Mouse (Mus musculus) right cerebral cortex, postnatal 36 days (tissue): Measurements from ENCODE around the gene Cbx8.

Experiments used
- DNase-seq, 2 experiments: peaks; one replicate each; pipeline ENCODE4 v3.0.0; 2022; ENCODE audit warnings: low spot score in 2 of 2, mixed read lengths in 1 of 2

The Cbx8 gene

DNA sequence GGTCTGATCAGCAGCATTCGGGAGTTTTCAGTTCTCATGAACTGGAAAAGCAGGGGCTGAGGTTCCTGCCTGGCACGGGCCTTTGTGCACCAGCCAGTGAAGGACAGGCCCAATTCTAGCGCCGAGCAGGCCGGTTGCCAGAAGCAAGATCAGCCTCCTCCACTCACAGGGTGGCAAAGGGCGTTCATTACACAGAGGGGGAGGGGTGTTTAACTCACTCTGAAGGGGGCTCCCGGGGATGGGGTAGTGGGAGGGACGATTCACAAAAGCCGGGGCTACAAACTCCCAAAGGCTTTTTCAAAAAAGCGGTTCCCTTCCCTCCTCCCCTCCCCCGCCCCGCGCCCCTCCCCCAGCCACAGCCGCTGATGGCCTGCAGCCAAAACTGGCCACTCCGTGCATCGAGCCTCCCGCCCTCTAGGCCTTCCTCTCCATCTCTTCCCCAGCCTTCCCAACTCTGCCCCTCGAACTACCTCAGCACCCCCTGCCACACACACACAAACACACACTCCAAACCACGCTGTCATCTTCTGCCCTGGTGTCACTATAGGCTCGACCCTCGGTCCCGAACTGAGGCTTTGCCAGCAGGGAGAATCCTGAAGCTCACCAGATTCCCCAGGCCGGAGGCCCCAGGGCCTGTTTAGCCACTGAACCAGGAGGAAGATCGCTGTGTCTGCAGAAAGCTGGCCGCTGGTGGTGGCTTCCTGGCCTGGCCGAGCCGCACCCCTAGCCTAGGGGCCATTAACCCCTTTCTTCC lies 38.1 kb upstream of the Cbx8 start:
- no peak for DNase-seq

DNA sequence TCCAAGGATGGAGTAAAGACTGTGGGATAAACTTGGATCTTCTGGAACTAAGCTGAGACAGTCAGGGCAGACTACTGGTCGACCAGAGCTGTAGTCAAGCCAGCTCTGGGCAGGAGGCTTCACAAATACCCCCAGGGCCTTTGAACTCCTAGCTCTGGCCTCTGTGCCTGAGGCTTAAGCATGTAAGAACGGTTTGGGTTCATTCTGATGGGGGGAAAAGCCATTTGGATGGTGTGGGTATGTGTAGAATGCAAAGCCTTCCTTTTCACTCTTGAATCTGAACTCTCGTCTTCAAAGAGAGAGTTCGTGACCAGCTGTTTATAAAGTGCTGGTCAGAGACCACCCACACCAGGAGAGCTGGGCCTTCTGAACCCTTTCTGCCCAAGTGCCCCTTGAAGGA lies 37.0 kb upstream of the Cbx8 start:
- DNase-seq, result no peak

DNA sequence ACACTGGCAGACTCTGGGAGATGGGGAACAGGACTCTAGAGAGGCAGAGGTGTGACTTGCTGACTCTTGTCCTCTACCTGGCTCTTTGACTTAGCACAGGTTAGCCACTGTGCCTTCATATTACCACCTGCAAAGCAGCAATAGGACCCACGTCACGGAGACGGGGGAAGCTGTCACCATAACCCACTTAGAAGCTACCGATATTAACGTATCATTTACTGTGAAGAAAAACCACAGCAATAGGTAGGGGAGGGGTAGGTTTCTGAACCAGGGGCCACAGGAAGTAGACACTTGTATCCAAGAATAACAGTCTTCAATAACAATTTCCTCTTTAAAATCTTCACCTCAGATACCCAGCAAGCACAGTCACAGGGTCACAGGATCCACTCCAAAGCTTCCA lies 35.0 kb upstream of the Cbx8 start:
- no peak for DNase-seq

DNA sequence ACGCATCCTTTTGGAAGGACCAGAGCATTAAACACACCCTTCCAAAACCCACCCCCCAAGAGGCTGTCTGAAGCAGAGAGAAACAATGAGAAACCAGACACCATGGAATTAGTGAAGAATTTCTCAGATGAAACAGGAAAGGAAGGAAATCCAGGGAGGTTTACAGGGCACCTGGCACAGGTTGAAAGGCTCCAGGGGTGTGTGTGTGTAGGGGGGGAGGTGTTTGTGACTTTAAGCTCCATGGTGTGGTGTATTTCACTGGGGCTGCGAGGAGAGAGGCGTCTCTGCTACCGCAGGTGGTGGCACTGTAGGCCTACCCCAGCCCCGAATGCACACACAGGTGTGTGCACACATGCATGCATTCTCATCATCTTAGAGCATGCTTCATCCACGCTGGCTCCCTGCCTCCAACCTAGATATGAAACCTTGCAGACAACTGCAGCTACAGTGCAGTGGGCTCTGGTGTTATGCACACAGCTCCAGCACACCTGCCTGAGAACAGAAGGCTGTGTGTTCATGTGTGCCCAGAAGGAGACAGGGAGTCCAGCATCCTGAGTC lies 33.2 kb upstream of the Cbx8 start:
- DNase-seq, result no peak

DNA sequence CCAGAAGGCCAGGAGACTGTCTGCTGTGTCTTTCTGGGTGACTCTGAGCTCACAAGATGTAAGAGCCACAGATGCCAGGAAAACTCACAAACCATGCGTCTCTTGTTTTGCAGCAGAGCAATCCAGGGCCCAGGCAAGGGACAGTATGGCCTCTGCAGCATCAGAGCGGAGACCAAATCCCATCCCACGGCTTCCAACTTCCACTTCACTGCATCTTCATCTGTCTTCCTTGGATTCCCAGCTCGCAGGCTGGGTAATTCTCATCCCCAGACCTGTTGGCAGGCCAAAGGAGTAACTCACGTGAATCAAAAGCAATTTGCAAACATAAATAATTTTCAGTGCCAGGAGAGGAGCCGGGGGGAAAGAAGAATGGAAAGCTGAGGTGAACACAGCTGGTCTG lies 32.2 kb upstream of the Cbx8 start:
- DNase-seq, result no peak

DNA sequence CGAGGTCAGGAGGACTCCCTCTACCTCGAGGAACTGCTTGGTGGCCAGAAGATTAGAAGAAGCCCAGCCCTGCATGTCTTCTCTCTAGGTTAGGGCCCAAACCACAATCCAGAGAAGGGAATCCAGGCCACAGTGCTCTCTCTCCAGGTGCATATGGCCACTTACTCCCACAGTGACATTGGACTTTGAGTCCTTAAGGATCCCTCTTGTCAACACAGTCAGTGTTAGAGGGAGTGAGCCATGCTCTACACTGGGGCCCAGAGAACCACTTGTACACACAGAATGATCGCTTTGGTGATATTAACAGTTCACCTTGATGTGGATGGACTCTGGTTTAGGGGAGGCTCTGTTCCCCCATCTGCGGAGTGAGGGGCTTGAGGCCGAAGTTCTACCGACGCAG lies 31.5 kb upstream of the Cbx8 start:
- no peak for DNase-seq

DNA sequence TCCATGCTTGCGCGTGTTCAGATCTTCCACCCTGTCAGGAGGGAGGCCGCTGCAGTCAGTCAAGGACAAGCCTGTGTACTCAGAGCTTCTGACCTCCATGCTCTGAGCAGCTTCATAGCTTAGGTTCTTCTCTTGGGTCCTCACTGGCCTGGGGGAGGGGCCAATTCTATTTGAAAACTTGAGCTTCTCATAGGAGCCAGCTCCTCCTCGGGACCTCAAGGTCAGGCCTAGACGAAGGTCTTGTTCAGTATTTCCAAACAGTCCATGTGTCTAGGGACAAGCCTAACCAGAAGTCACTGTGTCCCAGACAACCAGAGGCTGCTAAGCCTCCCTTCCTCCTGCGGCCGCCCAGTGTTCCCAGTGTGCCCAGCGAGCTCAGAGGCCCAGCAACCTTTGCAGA lies 26.1 kb upstream of the Cbx8 start:
- no peak for DNase-seq

DNA sequence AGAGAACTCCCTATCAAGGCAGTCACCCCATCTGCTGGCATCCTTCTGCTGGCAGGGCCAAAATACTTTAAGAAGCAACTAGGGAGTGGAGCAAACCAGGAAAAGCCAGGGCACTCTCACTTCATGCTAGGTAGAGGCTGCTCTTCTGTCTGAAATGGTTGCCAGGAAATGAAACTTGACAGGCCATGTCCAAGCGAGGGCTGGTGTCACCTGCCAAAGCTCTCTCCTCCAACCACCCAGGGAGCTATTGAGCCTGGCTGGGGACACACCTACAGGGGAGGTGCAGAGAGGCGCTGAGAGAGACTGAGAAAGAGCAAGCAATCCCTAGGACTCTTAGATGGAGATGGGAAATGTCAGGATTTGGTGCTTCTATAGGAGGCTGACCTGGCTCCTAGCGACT lies 18.5 kb upstream of the Cbx8 start:
- DNase-seq, result no peak

DNA sequence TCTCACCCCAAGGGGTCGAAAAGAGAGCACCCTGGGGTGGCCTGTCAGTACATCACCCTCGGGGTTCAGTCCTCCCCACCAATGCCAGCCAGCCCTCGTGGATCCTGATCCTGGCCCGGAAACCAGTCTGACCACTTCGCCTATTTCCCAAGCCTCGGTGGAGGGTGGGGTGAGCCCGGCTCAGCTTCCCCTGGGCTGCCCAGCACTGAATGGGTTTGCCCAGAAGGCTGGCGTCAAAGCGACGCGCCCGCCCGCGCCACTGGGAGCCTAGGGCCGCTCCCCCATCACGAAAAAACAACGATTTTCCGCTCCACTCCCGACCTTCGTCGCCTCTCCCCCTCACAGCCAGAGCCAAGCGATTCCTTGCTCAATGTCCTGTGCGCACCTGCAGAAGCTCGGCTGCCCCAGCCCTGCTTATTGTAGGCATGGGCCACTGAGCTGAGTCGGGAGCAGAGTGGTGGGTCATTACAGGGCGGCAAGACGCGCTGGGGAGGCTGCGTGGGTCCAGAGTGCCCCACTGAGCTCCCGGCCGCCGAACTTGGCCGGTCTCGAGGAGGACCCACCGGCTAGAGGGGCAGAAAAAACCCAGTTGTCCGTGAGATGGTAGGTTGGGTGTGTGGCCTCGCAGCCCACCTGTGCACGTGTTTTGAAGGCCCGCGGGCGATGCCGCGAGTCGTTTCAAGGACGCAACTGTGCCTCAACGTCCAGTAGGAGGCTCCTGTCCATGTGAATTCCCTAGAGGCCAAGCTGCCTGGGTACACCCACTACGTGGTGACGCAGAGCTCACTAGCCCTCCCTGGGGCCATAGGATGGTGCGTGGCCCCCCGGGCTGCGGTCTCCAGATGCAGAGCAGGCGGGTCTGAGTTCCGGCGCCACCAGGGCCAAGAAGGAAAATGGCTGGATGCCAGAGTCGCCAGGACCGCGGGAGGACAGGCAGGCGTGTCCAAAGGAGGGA lies 17.5 kb upstream of the Cbx8 start:
- no peak for DNase-seq

DNA sequence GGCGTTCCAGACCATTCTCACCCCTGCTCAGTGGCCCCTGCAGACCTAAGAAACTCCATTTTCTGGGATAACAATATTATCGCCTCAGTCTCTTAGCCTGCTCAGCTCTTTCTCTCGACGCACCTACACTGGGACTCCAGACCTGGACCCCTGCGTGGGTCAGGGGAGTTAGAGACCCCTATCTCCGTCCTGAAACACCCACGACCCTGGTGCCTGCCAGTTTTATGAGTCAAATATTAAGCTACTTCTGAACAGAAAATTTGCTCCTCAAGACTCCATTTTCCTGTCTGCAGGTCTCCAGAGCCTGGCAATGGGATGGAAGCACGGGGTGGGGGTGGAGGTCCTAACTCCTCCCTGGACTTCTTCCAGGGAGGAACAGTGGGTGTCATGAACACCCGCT lies 16.5 kb upstream of the Cbx8 start:
- DNase-seq, result no peak

DNA sequence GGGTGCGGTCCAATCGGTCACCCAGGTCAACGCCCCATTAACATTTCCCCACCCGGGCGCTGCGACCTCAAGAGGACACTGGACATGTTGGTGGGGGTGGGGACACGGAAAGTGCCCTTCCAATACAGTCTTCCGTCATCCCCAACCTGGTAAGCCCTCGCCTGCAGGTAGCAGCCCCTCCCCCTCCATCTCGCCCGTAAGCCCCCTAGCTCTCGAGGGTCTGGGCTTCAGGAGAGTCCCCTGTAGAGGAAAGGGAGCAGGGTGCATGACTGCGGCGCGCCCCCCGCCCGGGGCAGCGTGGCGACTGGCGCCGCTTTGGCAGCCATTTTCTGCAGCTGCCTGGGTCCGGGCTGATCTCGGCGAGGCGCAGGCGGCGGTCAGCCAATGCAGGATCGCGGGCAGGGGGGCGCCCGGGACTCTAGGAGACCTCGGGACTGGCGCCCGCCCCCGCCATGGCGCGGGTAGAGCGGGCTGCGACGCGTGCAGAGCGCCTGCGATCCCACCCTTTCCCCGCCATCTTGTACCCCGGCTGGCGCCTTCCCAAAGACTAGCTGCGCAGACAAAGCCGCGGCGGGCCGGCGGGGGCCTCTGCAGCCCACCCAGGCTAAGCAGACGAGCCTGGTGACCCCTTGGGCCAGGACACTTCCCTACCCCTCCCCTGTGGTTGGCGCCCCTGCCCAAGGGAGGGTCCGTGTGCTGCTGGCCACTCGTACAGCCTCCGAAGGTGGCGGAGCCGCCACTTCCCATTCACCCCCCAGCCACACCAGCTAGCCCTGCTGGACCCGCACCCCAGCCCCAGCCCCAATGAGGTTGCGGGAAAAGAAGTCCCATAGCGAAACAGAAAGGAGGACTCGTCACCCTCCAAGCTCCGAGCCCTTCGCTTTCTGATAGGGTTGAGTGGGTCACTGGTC lies 15.8 kb upstream of the Cbx8 start:
- DNase-seq, result no peak

DNA sequence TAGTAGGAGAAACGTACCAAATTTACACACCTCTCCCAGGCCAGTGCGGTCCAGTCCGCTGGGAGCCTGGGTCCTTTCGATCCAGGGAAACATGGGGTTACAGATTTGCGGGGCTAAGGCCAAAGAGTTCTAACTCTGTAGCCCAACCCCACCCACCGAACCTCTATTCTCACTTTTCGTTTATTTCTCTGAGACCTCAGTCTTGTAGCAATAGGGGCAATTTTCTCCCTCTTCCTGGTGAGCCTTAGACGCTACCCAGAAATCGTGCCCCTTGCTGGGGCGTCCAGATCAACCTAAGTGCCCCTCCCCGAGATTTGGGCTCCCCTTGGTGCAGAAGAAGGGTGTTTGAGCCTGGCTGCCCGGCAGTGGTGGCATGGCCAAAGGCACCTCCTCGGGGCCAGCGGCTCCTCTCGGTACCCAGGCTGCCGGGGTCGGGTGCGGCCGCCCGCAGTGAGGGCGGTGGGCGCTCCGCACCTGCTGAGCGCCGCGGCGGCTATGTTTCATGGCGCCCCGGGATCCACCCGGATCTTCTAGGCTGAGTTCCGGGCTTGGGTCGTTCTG lies 14.9 kb upstream of the Cbx8 start:
- DNase-seq, result no peak

DNA sequence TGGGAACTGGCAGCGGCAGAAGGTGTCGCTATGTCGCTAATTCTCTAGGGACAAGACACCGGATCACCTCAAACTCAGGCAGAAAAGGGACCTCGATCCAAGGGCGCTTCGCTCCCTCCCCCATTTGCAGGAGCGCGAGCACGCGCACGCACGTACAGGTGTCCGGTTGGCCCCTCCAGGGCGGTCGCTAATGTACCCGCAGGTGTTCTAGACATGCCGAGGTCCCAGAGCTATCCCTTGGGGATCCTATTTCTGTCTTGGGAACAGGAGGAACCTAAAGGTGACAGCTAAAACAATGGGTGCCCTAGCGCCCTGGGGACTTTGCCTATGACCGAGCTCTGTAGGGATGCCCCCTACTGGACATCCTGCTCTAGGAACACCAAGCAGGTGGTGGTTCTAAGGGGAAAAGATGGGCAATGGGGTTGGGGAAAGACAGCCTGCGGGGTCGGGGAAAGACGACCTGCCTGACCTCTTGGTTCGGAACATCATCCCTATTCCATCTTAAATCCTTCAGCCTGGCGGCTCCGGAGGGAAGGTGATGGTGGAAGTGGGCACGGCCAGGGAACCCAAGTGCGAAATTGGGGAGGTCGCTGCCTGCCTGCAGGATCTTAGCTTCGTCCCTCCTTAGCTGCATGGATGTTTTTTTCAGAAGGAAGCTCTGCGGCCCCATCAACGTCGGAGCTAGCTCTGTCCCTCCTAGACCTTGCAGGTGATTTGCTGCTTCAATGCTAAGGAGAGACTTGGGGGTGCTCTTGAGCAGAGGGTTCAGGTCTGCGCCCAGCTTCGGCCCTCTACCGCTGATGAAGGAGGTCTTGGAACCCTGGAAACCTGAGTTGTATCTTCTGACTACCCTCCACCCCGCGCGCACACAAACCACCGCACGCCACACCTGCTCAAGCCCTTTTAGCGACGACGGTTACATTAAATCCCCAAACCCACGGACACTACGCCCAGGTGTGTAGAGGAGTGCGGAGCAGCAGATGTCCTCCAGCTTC lies 13.9 kb upstream of the Cbx8 start:
- no peak for DNase-seq

DNA sequence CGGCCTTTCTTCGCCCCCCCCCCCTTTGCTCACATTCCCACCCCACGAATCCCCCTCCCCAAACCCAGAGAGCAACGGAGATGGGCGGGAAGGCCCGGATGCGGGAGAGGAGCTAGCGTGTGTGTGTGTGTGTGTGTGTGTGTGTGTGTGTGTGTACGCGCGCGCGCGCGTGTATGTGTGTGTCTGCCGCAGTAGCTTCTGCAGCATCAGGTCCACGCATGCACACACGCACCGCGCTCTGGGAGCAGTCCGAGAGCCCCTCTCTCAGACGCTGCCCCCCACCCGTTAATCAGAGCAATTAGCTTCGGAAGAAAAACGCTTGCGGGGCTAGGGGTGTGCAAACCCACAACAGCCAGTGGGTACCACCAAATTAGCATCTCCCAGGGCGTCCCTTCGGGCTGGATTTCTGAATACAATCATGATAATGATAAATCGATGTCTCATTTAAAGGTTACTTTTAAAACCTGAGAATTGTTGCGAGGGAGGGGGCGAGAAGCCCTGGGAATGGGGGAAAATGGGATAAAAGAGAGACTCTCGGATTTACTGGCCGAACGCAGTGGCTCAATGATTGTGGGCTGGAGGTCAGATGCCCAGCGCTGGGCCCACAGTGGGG lies 13.1 kb upstream of the Cbx8 start:
- no peak for DNase-seq

DNA sequence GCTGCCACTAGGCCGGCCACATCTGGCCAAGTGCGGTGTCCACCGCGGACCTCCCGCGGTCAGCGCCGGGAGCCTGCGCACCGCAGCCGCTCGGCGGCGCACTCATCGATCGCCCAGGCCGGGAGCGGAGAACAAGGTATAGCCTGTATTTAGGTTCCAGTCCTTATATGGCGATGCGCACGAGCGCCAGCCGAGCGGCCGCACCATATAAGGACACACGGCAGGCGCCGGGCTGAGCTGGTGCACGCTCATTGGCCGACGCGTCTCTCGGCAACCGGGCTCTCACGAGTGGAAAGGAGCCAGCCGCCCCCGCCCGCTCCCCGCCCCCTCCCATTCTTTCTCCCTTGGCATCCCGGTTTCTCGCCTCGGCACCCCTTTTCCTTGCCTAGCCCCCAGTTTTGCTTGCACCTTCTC lies 12.5 kb upstream of the Cbx8 start:
- peak; percentile 87 to 91 for DNase-seq

DNA sequence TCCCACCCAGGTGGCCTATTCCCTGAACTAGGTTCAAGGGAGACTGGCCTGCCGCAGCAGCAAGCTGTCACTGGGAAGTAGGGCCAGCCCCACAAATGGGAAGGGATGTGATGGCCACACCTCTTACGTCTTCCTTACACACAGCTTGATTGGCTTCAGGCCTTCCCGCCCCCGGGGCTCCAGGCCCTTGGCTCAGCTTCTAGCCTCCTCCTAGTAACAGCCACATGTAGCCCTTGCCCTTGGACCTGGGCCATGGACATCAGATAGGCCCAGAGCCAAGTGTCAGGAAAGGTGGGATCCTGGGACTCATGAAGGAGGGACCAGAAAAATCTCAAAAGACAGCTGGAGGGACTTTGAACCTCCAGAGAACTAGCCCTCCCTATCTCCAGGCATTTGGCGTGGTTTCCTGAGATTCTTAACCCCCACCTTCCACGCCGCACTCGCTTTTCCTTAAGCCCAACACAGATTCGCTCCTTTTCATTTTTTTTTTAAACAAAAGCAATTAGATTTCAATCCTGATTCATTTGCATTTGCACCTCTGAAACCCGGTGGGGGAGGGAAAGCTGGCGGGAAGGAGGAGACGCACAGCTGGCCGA lies 12.0 kb upstream of the Cbx8 start:
- no peak for DNase-seq

DNA sequence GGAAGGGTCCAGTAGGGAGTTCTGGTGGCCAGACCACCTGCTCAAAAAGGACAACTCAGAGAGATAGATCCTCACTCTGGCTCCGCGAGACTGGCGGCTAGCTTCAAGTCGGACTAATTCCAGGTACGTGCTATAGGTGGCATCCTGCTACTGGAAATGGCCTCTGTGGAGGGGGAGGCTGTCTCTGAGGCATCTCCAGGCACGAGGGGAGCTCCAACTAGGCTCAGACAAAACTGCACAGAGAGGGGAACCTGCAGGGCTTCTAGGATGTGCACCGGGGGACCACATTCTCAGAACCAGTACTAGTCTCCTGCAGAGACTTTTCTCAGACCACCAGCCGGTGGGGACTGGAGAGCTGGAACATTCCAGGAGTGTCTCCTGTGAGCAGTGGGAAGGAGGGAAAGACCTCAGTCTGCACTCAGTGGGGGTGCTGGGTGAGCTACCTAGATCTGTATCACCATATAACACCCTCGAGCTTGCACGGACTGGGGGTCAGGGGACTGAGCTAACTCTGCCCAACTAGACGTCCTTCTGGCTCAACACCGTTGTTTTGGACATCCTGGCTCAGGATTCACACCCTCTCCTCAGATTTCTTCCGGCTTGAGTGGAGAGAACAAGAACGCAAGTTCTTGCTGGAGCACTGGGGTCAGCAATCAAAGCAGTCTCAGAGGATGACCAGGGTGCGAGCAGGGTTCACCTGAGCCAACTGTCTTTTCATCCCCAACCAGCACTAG lies 11.3 kb upstream of the Cbx8 start:
- no peak for DNase-seq

DNA sequence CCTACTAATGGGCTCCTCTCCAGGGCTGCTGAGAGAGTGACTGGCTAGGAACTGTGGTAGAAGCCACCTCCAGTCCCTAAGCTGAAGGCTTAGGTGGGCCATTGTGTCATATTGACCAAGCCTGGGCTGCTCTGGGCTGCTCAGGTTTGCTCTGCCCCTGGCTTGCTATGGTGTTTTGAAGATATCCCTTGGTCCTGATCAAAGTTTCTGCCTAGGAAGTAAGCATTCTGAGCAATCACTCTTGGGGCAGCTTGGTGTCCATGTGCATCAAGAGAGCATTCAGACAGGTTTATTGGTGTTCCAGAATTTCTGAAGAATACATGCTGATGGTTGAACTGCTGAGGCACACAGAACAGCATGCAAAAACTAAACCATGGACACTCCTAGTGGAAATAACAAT lies 10.7 kb upstream of the Cbx8 start:
- no peak for DNase-seq

DNA sequence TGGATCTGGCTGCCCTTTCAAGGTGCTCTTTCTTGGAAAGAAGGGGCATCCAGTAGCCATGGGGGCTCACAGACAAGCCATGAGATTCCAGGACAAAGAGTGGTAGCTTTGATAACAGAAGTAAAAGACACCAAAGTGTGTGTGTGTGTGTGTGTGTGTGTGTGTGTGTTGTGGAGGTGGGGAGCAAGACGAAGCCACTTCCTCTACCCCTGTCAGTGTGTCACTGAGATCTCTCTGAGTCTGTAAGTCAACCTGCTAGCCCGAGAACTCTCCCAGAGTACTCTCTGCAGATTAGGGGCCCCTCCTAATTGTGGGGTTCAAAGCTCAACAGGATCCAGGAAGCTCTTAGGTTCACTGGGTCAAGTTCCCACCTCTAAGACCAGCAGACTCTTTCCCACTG lies 9.6 kb upstream of the Cbx8 start:
- no peak for DNase-seq
